Mouse (Mus musculus): Measurements from ENCODE around the gene Pdcd1lg2. TPM values are rescaled to one million over a fixed set of nuclear protein-coding genes. Genes with fewer than 3 reads are reported as not detected.

The Pdcd1lg2 gene
- polyA plus RNA-seq, 1 experiment: 1.8 TPM

- no peak for TF ChIP-seq CTCF (IDR thresholded peaks at IDR 0.05; ENCODE audit: low read depth, low read length)
- TF ChIP-seq POLR2A (IDR thresholded peaks at IDR 0.05; ENCODE audit: borderline replicate concordance, low read depth, low read length): no peak
- Histone ChIP-seq H3K4me1 (ENCODE audit: control insufficient read depth, insufficient read depth, low read length) (peaks cover 54% of the 10 kb centered on the region), H3K27ac (ENCODE audit: insufficient read depth, low read depth, low read length) (peak overlapping the region; percentile 99), H3K4me3 (ENCODE audit: insufficient read depth, low read length) (no peak overlapping the region)
Observed at GRCm38 (mm10) chr19:29487326-29488072, 76.8 kb downstream of the Pdcd1lg2 start.

GRCm38 (mm10) chr19:29488073-29488390 lies 77.3 kb downstream of the Pdcd1lg2 start:
- peak overlapping the region; percentile 99 for H3K27ac ChIP-seq (ENCODE audit: insufficient read depth, low read depth, low read length)
- TF ChIP-seq POLR2A (IDR thresholded peaks at IDR 0.05; ENCODE audit: borderline replicate concordance, low read depth, low read length) (no peak), CTCF (IDR thresholded peaks at IDR 0.05; ENCODE audit: low read depth, low read length) (no peak)
- peaks cover 50% of the 10 kb centered on the region for H3K4me1 ChIP-seq (ENCODE audit: control insufficient read depth, insufficient read depth, low read length)
- peak overlapping the region; percentile 34 for H3K4me3 ChIP-seq (ENCODE audit: insufficient read depth, low read length)

GRCm38 (mm10) chr19:29488420-29488819 lies 77.7 kb downstream of the Pdcd1lg2 start:
- Histone ChIP-seq H3K4me1 (ENCODE audit: control insufficient read depth, insufficient read depth, low read length) (peaks cover 52% of the 10 kb centered on the region), H3K27ac (ENCODE audit: insufficient read depth, low read depth, low read length) (peak overlapping the region; percentile 99), H3K4me3 (ENCODE audit: insufficient read depth, low read length) (peak overlapping the region; percentile 34)
- no peak for TF ChIP-seq POLR2A (IDR thresholded peaks at IDR 0.05; ENCODE audit: borderline replicate concordance, low read depth, low read length)
- TF ChIP-seq CTCF (IDR thresholded peaks at IDR 0.05; ENCODE audit: low read depth, low read length): no peak

DNA sequence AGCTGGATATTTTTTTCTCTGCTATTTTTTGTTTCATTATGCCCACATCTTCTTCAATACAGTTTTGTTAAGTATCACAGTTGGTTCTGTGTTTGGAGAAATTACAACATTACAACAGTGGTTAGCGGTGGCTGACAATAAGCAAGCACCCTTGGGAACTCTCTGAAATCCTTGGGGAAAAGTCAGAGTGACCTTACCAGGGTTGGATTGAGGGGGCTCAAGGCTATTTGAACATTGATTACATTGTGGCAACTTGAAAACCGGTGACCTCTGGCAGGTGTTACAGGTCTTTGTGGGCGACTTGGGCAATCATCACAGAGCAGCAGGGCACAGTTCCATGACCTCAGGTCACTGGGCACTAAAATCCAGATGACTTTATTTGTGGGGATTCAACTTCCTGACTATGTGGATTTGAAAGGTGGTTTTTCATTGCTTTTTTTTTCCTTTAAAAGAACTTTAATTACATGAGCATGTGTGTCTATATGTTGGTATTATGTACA lies 79.1 kb downstream of the Pdcd1lg2 start:
- H3K4me1 ChIP-seq (ENCODE audit: control insufficient read depth, insufficient read depth, low read length): peaks cover 54% of the 10 kb centered on the region
- H3K27ac ChIP-seq (ENCODE audit: insufficient read depth, low read depth, low read length): peak overlapping the region; percentile 56
- TF ChIP-seq CTCF (IDR thresholded peaks at IDR 0.05; ENCODE audit: low read depth, low read length) (no peak), POLR2A (IDR thresholded peaks at IDR 0.05; ENCODE audit: borderline replicate concordance, low read depth, low read length) (no peak)
- H3K4me3 ChIP-seq (ENCODE audit: insufficient read depth, low read length): no peak overlapping the region

DNA sequence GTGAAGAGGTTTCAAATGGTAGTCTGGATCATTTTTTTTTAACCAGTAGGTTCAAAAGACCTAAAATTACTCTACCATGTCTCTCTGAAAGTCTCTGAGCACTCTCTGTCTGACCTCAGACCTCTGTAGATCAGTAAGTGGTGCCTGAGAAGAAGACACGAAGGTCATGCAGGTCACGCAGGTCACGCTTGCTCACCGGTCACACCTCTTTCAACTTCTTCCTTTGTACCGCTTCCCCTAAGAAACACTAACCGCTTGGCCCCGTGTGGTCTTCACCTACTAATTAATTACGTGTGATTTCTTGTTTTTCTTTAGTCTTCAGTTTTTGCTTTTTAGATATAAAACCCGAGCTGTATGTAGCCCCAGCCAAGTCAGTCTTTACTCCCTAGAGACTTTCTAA lies 80.7 kb downstream of the Pdcd1lg2 start:
- Histone ChIP-seq H3K27ac (ENCODE audit: insufficient read depth, low read depth, low read length) (no peak overlapping the region), H3K4me3 (ENCODE audit: insufficient read depth, low read length) (no peak overlapping the region), H3K4me1 (ENCODE audit: control insufficient read depth, insufficient read depth, low read length) (peaks cover 55% of the 10 kb centered on the region)
- TF ChIP-seq CTCF (IDR thresholded peaks at IDR 0.05; ENCODE audit: low read depth, low read length) (no peak), POLR2A (IDR thresholded peaks at IDR 0.05; ENCODE audit: borderline replicate concordance, low read depth, low read length) (no peak)

DNA sequence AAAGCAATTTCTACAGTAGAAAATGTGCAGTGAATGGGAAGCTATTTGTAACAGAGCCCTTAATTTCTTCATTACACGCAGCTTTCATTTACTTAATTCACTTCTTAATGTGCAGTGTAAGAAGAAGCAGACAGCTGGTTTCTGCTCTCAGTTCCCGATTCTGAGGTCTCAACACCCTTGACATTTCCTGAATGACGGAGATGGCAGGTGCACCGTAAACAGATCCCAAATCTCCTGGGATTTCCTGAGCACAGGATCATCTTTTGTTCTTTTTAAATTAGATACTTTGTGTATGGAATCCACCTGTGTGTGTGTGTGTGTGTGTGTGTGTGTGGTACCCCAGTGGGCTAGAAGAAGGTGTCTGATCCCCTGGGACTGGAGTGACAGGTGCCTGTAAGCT lies 83.7 kb downstream of the Pdcd1lg2 start:
- H3K27ac ChIP-seq (ENCODE audit: insufficient read depth, low read depth, low read length): no peak overlapping the region
- TF ChIP-seq POLR2A (IDR thresholded peaks at IDR 0.05; ENCODE audit: borderline replicate concordance, low read depth, low read length): no peak
- TF ChIP-seq CTCF (IDR thresholded peaks at IDR 0.05; ENCODE audit: low read depth, low read length): no peak
- peaks cover 57% of the 10 kb centered on the region for H3K4me1 ChIP-seq (ENCODE audit: control insufficient read depth, insufficient read depth, low read length)
- no peak overlapping the region for H3K4me3 ChIP-seq (ENCODE audit: insufficient read depth, low read length)

DNA sequence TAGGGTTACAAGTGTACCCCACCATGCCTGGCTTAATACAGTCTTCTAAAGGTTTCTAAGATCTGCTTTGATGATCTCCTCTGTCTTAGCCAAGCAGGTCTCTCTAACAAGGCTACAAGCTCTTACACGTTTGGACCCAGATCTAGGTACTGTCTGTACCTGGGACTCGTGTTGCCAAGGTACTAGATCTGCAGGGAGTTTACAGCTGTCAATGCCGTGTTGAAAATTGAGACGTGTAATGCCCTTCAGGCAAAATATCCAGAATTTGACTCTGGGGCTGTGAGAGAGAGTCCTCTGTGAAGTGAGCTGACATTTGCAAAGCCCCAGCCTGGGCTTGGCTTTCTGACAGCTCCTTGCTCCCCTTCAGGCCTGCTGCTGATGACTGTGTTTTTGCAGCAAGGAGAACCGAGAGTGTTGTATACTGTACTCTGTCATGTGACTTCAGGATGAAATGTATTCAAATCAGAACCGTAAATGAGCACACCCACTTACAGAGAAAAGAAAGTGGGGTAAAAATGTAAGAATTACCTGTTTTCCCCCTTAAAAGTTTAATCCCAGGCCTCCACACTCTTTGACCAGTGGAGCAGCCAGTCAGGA lies 85.4 kb downstream of the Pdcd1lg2 start:
- H3K4me1 ChIP-seq (ENCODE audit: control insufficient read depth, insufficient read depth, low read length): peaks cover 62% of the 10 kb centered on the region

DNA sequence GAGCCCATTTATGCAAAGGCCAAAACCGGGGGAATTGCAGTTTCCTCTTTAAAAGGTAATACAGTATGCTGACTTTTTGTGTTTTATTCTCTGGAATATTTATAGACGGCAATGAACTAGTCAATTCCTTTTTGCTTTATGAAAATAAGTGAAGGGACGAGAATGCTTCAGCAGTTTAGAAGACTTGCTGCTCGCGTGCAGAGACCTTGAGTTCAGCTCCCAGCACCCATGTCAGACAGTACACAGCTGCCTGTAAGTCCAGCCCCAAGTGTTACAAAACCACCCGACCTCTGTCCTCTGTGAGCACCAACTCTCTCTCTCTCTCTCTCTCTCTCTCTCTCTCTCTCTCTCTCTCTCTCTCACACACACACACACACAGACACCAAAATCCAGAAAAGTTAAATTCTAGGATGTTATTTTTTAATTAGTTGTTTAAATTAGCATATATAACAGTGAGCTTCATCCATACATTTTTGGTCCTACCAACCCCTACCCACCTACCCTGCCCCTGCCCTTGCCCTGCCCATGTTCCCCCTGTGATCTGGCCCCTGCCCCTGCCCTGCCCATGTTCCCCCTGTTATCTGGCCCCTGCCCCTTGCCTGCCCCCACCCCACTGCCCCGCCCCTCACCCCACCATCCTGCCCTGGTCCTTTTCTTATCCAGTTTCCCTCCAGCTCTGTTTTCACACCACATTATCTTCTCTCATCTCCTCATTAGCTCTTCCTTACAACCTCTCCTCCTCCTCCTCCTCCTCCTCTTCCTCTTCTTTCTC lies 86.3 kb downstream of the Pdcd1lg2 start:
- TF ChIP-seq POLR2A (IDR thresholded peaks at IDR 0.05; ENCODE audit: borderline replicate concordance, low read depth, low read length) (no peak), CTCF (IDR thresholded peaks at IDR 0.05; ENCODE audit: low read depth, low read length) (no peak)
- Histone ChIP-seq H3K4me3 (ENCODE audit: insufficient read depth, low read length) (no peak overlapping the region), H3K27ac (ENCODE audit: insufficient read depth, low read depth, low read length) (peak overlapping the region; percentile 78), H3K4me1 (ENCODE audit: control insufficient read depth, insufficient read depth, low read length) (peaks cover 65% of the 10 kb centered on the region)

More for the DNA sequence above, 85.4 kb downstream of the Pdcd1lg2 start:
- no peak overlapping the region for H3K4me3 ChIP-seq (ENCODE audit: insufficient read depth, low read length)
- peak overlapping the region; percentile 78 for H3K27ac ChIP-seq (ENCODE audit: insufficient read depth, low read depth, low read length)
- no peak for TF ChIP-seq CTCF (IDR thresholded peaks at IDR 0.05; ENCODE audit: low read depth, low read length)

- TF ChIP-seq POLR2A (IDR thresholded peaks at IDR 0.05; ENCODE audit: borderline replicate concordance, low read depth, low read length) (no peak), CTCF (IDR thresholded peaks at IDR 0.05; ENCODE audit: low read depth, low read length) (no peak)
- H3K4me3 ChIP-seq (ENCODE audit: insufficient read depth, low read length): no peak overlapping the region
- H3K27ac ChIP-seq (ENCODE audit: insufficient read depth, low read depth, low read length): peak overlapping the region; percentile 78
- peaks cover 65% of the 10 kb centered on the region for H3K4me1 ChIP-seq (ENCODE audit: control insufficient read depth, insufficient read depth, low read length)
Observed at GRCm38 (mm10) chr19:29497874-29498273, 87.2 kb downstream of the Pdcd1lg2 start.

All from bone marrow macrophage, adult 2 months (primary cell).